12 mouse cellular contexts compared by ENCODE assay signal in genomic region chr5:133676791-133677450, GRCm38 (mm10).
A peak's percentile ranks its signal among the peaks of the same experiment; 100 is the strongest.
DNase-seq lines count a peak whose midpoint lies in the region; ATAC-seq lines count a peak whose summit lies in the region.
"Had no signal": no experiment of that assay in that cellular context is flagged by ENCODE, and none has a peak within 500 bp of the region (broad histone marks: within the 10 kb centered on the region; RNA-seq: fewer than 3 reads in every experiment).

No protein-coding gene starts in this region.

- no peaks in the 10 kb centered on the region for H3K9me3 ChIP-seq in midbrain, embryonic 12.5 days
- no peaks in the 10 kb centered on the region for H3K9me3 ChIP-seq in midbrain, embryonic 15.5 days
- no peaks in the 10 kb centered on the region for H3K9me3 ChIP-seq in forebrain, embryonic 13.5 days (replicated peaks)
- H3K9me3 ChIP-seq in heart, embryonic 11.5 days (replicated peaks; ENCODE audit: control insufficient read depth, low read length): no peaks in the 10 kb centered on the region
- H3K9me3 ChIP-seq: liver, embryonic 13.5 days had no signal

- no peaks in the 10 kb centered on the region for H3K27me3 ChIP-seq in midbrain, embryonic 12.5 days
- no peaks in the 10 kb centered on the region for H3K27me3 ChIP-seq in midbrain, embryonic 15.5 days (replicated peaks)
- H3K27me3 ChIP-seq in forebrain, embryonic 13.5 days: no peaks in the 10 kb centered on the region
- no peaks in the 10 kb centered on the region for H3K27me3 ChIP-seq in heart, embryonic 11.5 days (ENCODE audit: control insufficient read depth, insufficient read depth, low read length)
- H3K27me3 ChIP-seq: liver, embryonic 13.5 days; megakaryocyte, embryonic 14.5 days had no signal

- peak; percentile 63; the same call in 1 of the 2 replicates for ATAC-seq in midbrain, embryonic 12.5 days (ENCODE audit: low FRiP score, low read depth)
- no peak for ATAC-seq in midbrain, embryonic 15.5 days (replicated peaks)
- ATAC-seq in forebrain, embryonic 13.5 days: peak; percentile 93
- no peak for ATAC-seq in heart, embryonic 11.5 days (replicated peaks; ENCODE audit: insufficient number of reproducible peaks, low FRiP score, low TSS enrichment)

- no peak overlapping the region for H3K4me2 ChIP-seq in midbrain, embryonic 12.5 days (replicated peaks)
- H3K4me2 ChIP-seq in midbrain, embryonic 15.5 days: no peak overlapping the region
- no peak overlapping the region for H3K4me2 ChIP-seq in forebrain, embryonic 13.5 days
- H3K4me2 ChIP-seq in heart, embryonic 11.5 days: no peak overlapping the region
- H3K4me2 ChIP-seq: liver, embryonic 13.5 days had no signal

- 0 out of 2 replicates have a peak overlapping the region, but pooled peaks have one; percentile 30 for H3K27ac ChIP-seq in midbrain, embryonic 12.5 days (replicated peaks)
- no peak overlapping the region for H3K27ac ChIP-seq in midbrain, embryonic 15.5 days
- H3K27ac ChIP-seq in forebrain, embryonic 13.5 days: peak overlapping the region; percentile 89
- H3K27ac ChIP-seq in heart, embryonic 11.5 days (ENCODE audit: low read depth, low read length): no peak overlapping the region
- H3K27ac ChIP-seq: kidney, postnatal 0 days; liver, embryonic 13.5 days had no signal

- peak; percentile 59 to 71 for DNase-seq in layer of hippocampus, postnatal 10 days (ENCODE audit: low spot score in 2 of 2)
- DNase-seq in right cerebral cortex, postnatal 25 days: peak; percentile 11
- DNase-seq in MN1 (ENCODE audit: low spot score): no peak
- no peak for DNase-seq in adrenal gland, postnatal 14 days
- DNase-seq: liver, embryonic 13.5 days; thymus, postnatal 25 days had no signal

- H3K4me1 ChIP-seq in midbrain, embryonic 12.5 days: peaks cover 12% of the 10 kb centered on the region; the same call in 1 of the 2 replicates
- H3K4me1 ChIP-seq in midbrain, embryonic 15.5 days: no peaks in the 10 kb centered on the region
- peaks cover 35% of the 10 kb centered on the region for H3K4me1 ChIP-seq in forebrain, embryonic 13.5 days
- H3K4me1 ChIP-seq in heart, embryonic 11.5 days (ENCODE audit: control insufficient read depth, insufficient read depth, low read length): no peaks in the 10 kb centered on the region
- H3K4me1 ChIP-seq: liver, embryonic 13.5 days; megakaryocyte, embryonic 14.5 days had no signal

- no peaks in the 10 kb centered on the region for H3K36me3 ChIP-seq in midbrain, embryonic 12.5 days
- H3K36me3 ChIP-seq in midbrain, embryonic 15.5 days (replicated peaks): no peaks in the 10 kb centered on the region
- H3K36me3 ChIP-seq in forebrain, embryonic 13.5 days (ENCODE audit: poor library complexity, severe bottlenecking): no peaks in the 10 kb centered on the region
- H3K36me3 ChIP-seq in heart, embryonic 11.5 days (ENCODE audit: control insufficient read depth, insufficient read depth, low read length): no peaks in the 10 kb centered on the region
- H3K36me3 ChIP-seq: liver, embryonic 13.5 days had no signal

- no peak overlapping the region for H3K4me3 ChIP-seq in midbrain, embryonic 12.5 days
- no peak overlapping the region for H3K4me3 ChIP-seq in midbrain, embryonic 15.5 days
- H3K4me3 ChIP-seq in forebrain, embryonic 13.5 days: no peak overlapping the region
- no peak overlapping the region for H3K4me3 ChIP-seq in heart, embryonic 11.5 days (ENCODE audit: low read depth, low read length)
- H3K4me3 ChIP-seq: liver, embryonic 13.5 days had no signal

- WGBS in midbrain, embryonic 12.5 days: 72% methylated on average over 15 of the region's 15 CpGs
- 59% methylated on average over 15 of the region's 15 CpGs for WGBS in midbrain, embryonic 15.5 days
- 54% methylated on average over 15 of the region's 15 CpGs for WGBS in forebrain, embryonic 13.5 days
- WGBS in heart, embryonic 11.5 days (ENCODE audit: insufficient replicate concordance): 77% methylated on average over 15 of the region's 15 CpGs

- no peak overlapping the region for H3K9ac ChIP-seq in midbrain, embryonic 12.5 days (replicated peaks)
- H3K9ac ChIP-seq in midbrain, embryonic 15.5 days: no peak overlapping the region
- no peak overlapping the region for H3K9ac ChIP-seq in forebrain, embryonic 13.5 days
- H3K9ac ChIP-seq in heart, embryonic 11.5 days (ENCODE audit: low read depth, low read length): no peak overlapping the region
- H3K9ac ChIP-seq: liver, embryonic 13.5 days had no signal

Comparison
In these comparisons a context has a peak if more than half of its experiments do, and no peak if none do; other contexts are left out.
1. ATAC-seq: peak in midbrain, embryonic 12.5 days (single experiment) and forebrain, embryonic 13.5 days (single experiment); none in midbrain, embryonic 15.5 days (single experiment) and heart, embryonic 11.5 days (single experiment).
2. H3K27ac ChIP-seq: peak in midbrain, embryonic 12.5 days (single experiment) and forebrain, embryonic 13.5 days (single experiment); none in midbrain, embryonic 15.5 days (single experiment) and heart, embryonic 11.5 days (single experiment).
3. DNase-seq: peak in layer of hippocampus, postnatal 10 days (2 of 2) and right cerebral cortex, postnatal 25 days (single experiment); none in MN1 (single experiment) and adrenal gland, postnatal 14 days (single experiment).